Mouse (Mus musculus) embryonic facial prominence, embryonic 14.5 days (tissue): ENCODE measurements at regions not wholly inside any gene's neighbourhood (a gene's known extent, or its start where the extent isn't known, plus 50 kb on each side); places are given as distances from the start of the nearest gene placed in this dataset.

Source experiments
- ATAC-seq: fragments of 200-750 bp; cut with Nextera tagmentation; 2 replicates; pipeline ENCODE4 v1.8.0; 2017; ENCODE audit warnings: low read depth, moderate number of reproducible peaks, moderate TSS enrichment
- DNase-seq: peaks from one replicate; pipeline ENCODE4 v3.0.0-alpha.2; 2015; ENCODE audit warnings: low spot score
- H3K27ac ChIP-seq: fragments of 300-500 bp; sonication (generic); replicated peaks from 2 replicates; pipeline ENCODE4 v1.5.1; 2014; ENCODE audit warnings: low read depth, mild to moderate bottlenecking, low read length, moderate library complexity
- H3K27me3 ChIP-seq: fragments of 300-500 bp; sonication (generic); replicated peaks from 2 replicates; pipeline ENCODE4 v1.6.1; 2014; ENCODE audit warnings: low read length; ENCODE audit not compliant: control insufficient read depth, insufficient read depth
- H3K36me3 ChIP-seq: fragments of 300-500 bp; sonication (generic); 2 replicates; pipeline ENCODE4 v1.6.1; 2014; ENCODE audit warnings: low read length, mixed read lengths; ENCODE audit not compliant: control insufficient read depth, insufficient read depth
- H3K4me1 ChIP-seq: fragments of 300-500 bp; sonication (generic); 2 replicates; pipeline ENCODE4 v1.6.1; 2014; ENCODE audit warnings: antibody characterized with exemption, low read length; ENCODE audit not compliant: control insufficient read depth, insufficient read depth
- H3K4me2 ChIP-seq: fragments of 300-500 bp; sonication (generic); 2 replicates; pipeline ENCODE4 v1.6.1; 2014; ENCODE audit warnings: low read depth, mild to moderate bottlenecking, low read length, moderate library complexity, mixed read lengths
- H3K4me3 ChIP-seq: fragments of 300-500 bp; sonication (generic); 2 replicates; pipeline ENCODE4 v1.5.1; 2014; ENCODE audit warnings: low read depth, mild to moderate bottlenecking, low read length
- H3K9ac ChIP-seq: fragments of 300-500 bp; sonication (generic); 2 replicates; pipeline ENCODE4 v1.6.1; 2014; ENCODE audit warnings: low read depth, mild to moderate bottlenecking, low read length, moderate library complexity, mixed read lengths
- H3K9me3 ChIP-seq: fragments of 300-500 bp; sonication (generic); 2 replicates; pipeline ENCODE4 v1.6.1; 2016; ENCODE audit warnings: low read length; ENCODE audit not compliant: control insufficient read depth
- WGBS: fragments of 180-500 bp; shearing (Covaris S2); extraction: QIAGEN DNeasy Blood & Tissue Kit; methylation state at CpG from one replicate; pipeline ENCODE4 v1.1.7; 2014; 5-methylcytosine and 5-hydroxymethylcytosine counted together

GRCm38 (mm10) chr2:180398481-180398754, 57.6 kb upstream of the Slco4a1 start:
- no peak overlapping the region for H3K4me3 ChIP-seq
- no peaks in the 10 kb centered on the region for H3K4me1 ChIP-seq
- no peak for DNase-seq
- no peak overlapping the region for H3K9ac ChIP-seq
- H3K27me3 ChIP-seq = no peaks in the 10 kb centered on the region
- H3K36me3 ChIP-seq = no peaks in the 10 kb centered on the region
- no peak for ATAC-seq
- no peaks in the 10 kb centered on the region for H3K9me3 ChIP-seq
- no peak overlapping the region for H3K4me2 ChIP-seq
- H3K27ac ChIP-seq = no peak overlapping the region
- WGBS = 85% methylated on average over 4 of the region's 4 CpGs

GRCm38 (mm10) chr2:180397723-180398480, 58.1 kb upstream of the Slco4a1 start:
- Histone ChIP-seq H3K9me3 (no peaks in the 10 kb centered on the region), H3K27ac (no peak overlapping the region), H3K36me3 (no peaks in the 10 kb centered on the region), H3K4me2 (no peak overlapping the region), H3K4me1 (no peaks in the 10 kb centered on the region), H3K9ac (no peak overlapping the region), H3K27me3 (no peaks in the 10 kb centered on the region), H3K4me3 (no peak overlapping the region)
- DNase-seq (no peak), ATAC-seq (no peak)
- WGBS = 88% methylated on average over 11 of the region's 11 CpGs

DNA sequence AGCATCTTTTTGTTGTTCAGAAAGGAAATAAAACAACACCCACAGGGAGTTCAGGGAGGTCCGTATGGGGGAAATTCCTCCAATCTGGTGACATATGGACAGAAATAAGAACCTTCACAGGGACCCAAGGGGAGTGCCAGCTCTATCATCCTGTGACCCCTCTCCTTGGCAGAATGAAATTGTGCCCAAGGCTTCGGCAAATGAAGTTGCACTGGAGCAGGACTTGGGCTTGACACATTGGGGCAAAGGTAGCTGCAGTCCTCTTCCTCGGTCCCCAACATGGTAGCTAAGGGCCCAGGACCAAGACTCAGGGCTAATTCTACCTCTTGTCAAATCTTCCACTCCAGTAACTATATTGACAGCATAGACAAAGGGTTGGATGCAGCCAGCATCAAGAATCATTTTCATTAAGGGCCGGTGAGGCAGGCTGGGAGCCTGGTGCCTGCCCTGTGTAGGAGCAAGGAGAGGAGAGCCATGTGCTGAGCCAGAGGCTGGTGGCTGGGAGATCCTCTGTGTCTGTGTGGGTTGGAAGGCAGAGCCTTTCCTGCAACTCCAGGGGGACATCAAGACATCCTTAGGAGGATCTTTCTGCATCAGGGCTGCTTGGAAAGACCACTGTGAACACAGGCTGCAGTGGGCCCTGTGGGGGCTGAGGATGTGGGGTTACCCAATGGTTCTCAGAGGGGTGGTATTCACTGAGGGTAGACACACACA, 59.2 kb upstream of the Slco4a1 start:
- ATAC-seq (no peak), DNase-seq (no peak)
- H3K9ac ChIP-seq = no peak overlapping the region
- no peak overlapping the region for H3K4me2 ChIP-seq
- H3K9me3 ChIP-seq = no peaks in the 10 kb centered on the region
- no peaks in the 10 kb centered on the region for H3K36me3 ChIP-seq
- H3K4me1 ChIP-seq = no peaks in the 10 kb centered on the region
- WGBS = 64% methylated on average over 4 of the region's 4 CpGs
- no peak overlapping the region for H3K4me3 ChIP-seq
- no peak overlapping the region for H3K27ac ChIP-seq
- H3K27me3 ChIP-seq = no peaks in the 10 kb centered on the region

DNA sequence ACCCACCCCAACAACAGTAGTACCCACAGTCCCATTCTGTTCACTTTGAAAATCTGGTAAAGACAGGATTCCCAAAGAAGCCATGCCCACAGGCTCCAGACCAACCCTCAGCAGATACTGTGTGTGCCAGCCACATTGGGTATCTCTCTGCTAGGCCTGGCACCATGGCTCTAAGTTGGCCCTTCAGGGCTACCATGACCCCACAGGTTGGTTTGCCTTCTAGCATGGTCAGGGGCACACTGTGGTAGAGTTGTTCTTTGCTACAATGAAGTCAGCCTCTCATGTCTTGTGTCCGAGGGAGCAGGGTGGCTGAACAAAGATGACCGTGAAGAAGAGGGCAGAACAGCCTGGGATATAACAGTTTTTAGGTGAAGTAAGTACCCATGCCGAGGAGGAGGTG, 59.8 kb upstream of the Slco4a1 start:
- Histone ChIP-seq H3K4me2 (no peak overlapping the region), H3K4me3 (no peak overlapping the region), H3K9ac (no peak overlapping the region), H3K9me3 (no peaks in the 10 kb centered on the region), H3K36me3 (no peaks in the 10 kb centered on the region), H3K4me1 (no peaks in the 10 kb centered on the region), H3K27ac (no peak overlapping the region), H3K27me3 (no peaks in the 10 kb centered on the region)
- no peak for DNase-seq
- WGBS = 67% methylated on average over 3 of the region's 3 CpGs
- no peak for ATAC-seq

GRCm38 (mm10) chr2:180395279-180396034, 60.6 kb upstream of the Slco4a1 start:
- H3K4me2 ChIP-seq = no peak overlapping the region
- WGBS = 51% methylated on average over 11 of the region's 11 CpGs
- H3K9ac ChIP-seq = no peak overlapping the region
- H3K27ac ChIP-seq = no peak overlapping the region
- H3K4me1 ChIP-seq = no peaks in the 10 kb centered on the region
- 0 out of 2 replicates have a peak, but pooled peaks cover under 1% of the 10 kb centered on the region for H3K27me3 ChIP-seq
- ATAC-seq = no peak
- H3K36me3 ChIP-seq = no peaks in the 10 kb centered on the region
- no peak overlapping the region for H3K4me3 ChIP-seq
- no peak for DNase-seq
- no peaks in the 10 kb centered on the region for H3K9me3 ChIP-seq

- Histone ChIP-seq H3K27me3 (0 out of 2 replicates have a peak, but pooled peaks cover 8% of the 10 kb centered on the region), H3K9me3 (no peaks in the 10 kb centered on the region), H3K9ac (no peak overlapping the region), H3K4me2 (no peak overlapping the region), H3K4me3 (no peak overlapping the region), H3K27ac (no peak overlapping the region), H3K36me3 (no peaks in the 10 kb centered on the region), H3K4me1 (no peaks in the 10 kb centered on the region)
- 57% methylated on average over 15 of the region's 16 CpGs for WGBS
- DNase-seq (no peak), ATAC-seq (peak; percentile 68)
Measured at GRCm38 (mm10) chr2:180392846-180393700, 58.6 kb upstream of the Gata5 start.

- no peaks in the 10 kb centered on the region for H3K36me3 ChIP-seq
- peaks cover 12% of the 10 kb centered on the region; the same call in 1 of the 2 replicates for H3K27me3 ChIP-seq
- no peaks in the 10 kb centered on the region for H3K4me1 ChIP-seq
- no peak overlapping the region for H3K4me3 ChIP-seq
- no peak overlapping the region for H3K9ac ChIP-seq
- ATAC-seq (no peak), DNase-seq (no peak)
- H3K27ac ChIP-seq = no peak overlapping the region
- WGBS = 89% methylated on average over 6 of the region's 6 CpGs
- no peaks in the 10 kb centered on the region for H3K9me3 ChIP-seq
- no peak overlapping the region for H3K4me2 ChIP-seq
Measured at GRCm38 (mm10) chr2:180392298-180392697, 57.8 kb upstream of the Gata5 start.

DNA sequence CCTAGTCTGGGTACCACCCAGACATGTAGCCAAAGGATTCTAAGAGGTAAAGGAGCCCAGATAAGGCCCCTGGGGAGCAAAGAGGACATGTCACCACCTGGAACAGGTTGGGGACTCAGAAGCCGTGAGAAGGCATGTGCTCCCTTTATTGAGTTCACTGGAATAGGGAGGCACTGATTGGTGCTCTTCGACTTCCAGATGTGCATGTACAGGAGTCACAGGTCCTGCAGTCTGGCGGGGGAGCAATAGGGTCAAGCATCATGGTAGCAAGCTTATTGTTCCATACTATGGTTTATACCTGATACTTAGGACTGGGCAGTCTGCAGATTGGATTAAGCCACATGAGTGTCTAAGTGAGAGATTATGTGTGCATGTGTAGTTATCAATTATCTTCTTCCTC, 56.9 kb upstream of the Gata5 start:
- DNase-seq (no peak), ATAC-seq (no peak)
- no peaks in the 10 kb centered on the region for H3K4me1 ChIP-seq
- peaks cover 21% of the 10 kb centered on the region for H3K27me3 ChIP-seq
- H3K36me3 ChIP-seq = no peaks in the 10 kb centered on the region
- H3K9me3 ChIP-seq = no peaks in the 10 kb centered on the region
- no peak overlapping the region for H3K4me3 ChIP-seq
- no peak overlapping the region for H3K27ac ChIP-seq
- H3K9ac ChIP-seq = no peak overlapping the region
- no peak overlapping the region for H3K4me2 ChIP-seq
- 81% methylated on average over 3 of the region's 3 CpGs for WGBS
